Mouse (Mus musculus) right cerebral cortex, adult 18-20 months (tissue): ENCODE measurements around the gene Fubp1.

ENCODE experiments used
- DNase-seq: peaks from one replicate; pipeline ENCODE4 v3.0.0; 2022; ENCODE audit warnings: mixed read lengths

Fubp1 gene

DNA sequence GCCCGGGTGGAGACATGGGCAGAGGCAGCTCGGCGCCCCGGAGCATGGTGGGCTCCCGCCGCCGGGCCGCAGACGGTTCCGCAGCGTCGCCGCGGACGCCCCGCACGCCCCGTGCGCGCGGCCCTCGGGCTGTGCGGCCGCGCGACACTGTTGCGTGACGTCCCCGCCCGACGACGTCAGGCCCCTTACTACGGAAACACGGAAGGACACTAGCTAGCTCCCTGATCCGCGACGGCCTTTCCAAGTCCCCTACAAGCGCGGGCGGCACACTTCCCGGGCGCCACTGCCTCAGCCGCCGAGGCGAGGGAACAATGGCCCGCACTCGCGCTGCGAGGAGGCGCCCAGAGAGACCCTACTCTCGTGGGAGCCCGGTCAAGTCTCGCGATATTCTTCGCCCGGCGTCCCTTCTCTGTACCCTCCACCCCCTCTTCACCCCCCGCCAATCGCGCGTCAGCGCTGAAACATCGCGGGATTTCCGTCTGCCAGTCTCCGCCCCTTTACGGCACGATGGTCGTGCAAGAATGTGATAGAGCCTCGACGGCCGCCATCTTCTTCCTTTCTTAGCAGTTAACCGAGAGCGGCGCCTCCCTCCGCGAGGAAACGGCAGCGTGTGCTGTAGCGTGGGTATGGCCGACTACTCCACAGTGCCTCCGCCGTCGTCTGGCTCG is at the start of gene Fubp1, which contains the start of gene Dnajb4:
Fubp1 (plus strand) TSS at position 456 of the 668 bp plus-strand sequence.
Dnajb4 (minus strand) TSS at position 336 of the 668 bp plus-strand sequence.
- DNase-seq: peak; percentile 99

DNA sequence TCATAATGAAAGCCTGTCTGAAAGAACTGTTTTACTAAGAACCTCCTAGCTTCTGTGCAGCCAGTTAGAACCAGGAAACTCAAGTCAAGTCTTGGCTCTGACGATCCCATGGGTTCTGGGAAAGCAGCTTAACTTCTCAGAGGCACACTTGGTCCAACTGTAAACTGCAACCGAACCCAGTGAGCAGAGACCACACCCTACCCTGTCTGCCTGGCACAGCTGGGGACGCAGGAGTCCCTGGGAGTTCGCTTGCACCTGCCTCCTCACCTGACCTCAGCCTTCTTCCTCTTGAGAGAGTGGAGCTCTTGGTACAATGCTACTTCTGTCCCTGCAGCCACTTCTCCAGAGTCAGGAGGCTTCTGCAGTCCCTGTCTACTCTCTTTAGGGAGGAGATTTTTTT is 49.6 kb upstream of the Fubp1 start:
- no peak for DNase-seq

DNA sequence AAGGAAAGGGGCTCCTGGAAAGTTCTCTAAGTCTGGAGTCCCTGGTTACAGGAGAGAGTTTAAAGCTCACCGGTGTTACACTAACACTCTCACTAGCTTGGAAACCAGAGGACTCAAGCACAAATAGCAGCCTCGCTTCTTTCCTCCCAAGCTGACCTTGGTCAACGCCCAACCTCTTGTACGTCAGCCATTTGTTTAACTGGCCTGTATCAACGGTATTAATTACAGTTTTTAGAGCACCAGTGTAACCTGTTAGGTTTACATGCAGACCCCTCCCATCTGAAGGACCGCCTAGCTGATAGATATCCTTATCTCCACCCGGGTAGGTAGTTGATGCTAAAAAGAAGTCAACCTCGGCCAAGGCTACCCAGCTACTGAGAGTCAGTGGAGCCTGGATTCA is 46.9 kb upstream of the Fubp1 start:
- no peak for DNase-seq

DNA sequence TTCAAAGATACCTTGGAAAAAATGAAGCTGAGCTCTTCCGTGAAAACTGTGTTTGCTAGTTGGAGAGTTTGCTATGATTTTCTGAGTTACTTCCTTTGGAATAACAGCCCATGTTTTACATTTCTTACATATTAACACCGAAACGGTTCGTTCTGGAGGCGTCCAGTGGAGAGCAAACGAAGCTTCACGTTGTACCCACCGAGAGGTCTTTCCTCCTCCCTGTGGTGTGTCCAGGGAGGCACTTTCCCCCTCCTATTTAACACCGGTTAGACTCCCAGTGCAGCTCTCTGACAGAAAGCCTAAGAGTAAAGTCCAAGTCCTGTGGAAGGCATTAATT is 45.2 kb upstream of the Fubp1 start:
- no peak for DNase-seq

DNA sequence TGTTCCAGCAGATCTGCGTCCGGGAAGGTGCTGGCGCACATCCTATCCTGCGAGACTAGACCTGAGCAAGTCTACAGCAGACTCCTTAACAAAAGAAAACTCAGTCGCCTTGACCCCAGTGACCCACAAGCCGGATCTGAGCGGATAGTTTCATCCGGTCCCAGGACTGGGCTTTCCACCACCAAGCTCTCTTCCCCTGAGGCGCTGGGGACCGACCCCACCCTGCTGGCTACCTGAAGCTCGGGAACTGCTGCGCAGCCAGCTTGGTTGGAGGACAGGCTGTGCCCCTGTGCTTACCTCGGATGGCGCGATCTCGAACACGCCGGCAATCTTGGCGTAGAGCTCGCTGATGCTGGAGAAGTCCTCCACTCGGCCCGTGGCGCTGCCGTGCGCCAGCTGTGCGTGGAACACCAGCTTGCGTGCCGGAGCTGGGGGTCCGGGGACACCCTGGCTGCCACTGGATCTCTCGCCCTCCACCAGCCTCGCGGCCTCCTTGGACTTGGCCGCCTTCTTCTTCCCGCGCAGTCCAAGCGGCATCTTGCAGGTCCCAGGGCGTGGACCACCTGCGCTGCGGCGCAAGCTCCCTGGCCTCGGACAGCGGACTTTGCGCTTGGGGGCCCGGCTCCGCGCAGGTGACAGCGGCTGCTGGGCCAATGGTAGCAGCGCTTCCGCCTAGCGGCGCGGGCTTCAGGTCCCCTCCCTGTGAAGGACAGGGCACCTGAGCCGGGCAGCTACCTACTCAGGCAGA is 44.7 kb upstream of the Fubp1 start:
- peak; percentile 53 for DNase-seq

DNA sequence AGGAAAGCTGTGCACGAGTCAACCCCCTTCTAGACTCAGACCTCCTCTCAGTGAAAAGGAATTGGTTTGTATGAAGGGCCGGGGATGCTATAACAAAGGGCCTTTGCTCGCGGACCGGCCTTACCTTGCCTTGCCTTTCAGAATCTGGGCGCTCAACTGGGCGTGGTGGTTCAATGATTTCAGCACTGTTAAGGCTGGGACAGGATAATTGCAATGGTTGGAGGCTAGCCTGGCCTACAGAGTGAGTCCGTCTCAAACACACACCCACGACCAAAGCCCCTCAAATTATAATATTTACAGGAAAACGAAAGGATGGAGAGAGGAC is 44.2 kb upstream of the Fubp1 start, which contains the start of gene Gipc2:
Gipc2 (minus strand) TSS at position 132 of the 325 bp plus-strand sequence.
- no peak for DNase-seq

DNA sequence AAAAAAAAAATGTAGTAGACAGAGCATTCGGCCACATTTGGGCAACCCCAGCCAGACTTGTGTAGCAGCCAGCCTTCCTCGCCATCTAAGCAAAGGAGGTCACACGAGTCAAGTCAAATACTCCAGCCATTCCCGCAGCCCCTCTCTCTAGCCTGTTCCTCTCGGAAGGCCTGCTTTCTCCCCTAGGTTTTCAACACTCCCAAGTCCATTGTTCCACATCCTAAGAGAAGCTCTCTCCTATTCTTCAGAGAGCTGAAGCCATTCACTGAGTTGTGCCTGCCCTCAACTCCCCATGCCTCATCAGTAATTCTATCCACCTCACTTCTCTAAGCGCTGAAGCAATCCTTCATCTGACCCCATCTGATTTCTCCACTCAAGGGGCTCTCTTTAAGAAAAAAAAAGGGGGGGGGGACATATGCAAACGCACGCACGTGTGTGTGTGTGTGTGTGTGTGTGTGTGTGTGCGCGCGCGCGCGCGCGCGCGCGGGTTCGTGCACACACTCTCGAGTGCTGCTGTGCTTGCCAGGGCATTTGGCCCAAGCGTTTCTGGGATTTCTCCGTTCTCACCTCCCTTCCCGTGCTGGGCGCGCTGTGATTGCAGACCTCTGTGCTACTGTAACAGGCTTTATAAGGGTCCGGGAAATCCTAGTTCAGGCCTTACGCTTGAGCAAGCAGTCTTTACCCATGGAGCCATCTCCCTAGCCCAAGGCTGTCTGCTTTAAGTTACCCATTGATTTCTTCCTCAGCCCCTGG is 43.3 kb upstream of the Fubp1 start:
- DNase-seq: no peak

DNA sequence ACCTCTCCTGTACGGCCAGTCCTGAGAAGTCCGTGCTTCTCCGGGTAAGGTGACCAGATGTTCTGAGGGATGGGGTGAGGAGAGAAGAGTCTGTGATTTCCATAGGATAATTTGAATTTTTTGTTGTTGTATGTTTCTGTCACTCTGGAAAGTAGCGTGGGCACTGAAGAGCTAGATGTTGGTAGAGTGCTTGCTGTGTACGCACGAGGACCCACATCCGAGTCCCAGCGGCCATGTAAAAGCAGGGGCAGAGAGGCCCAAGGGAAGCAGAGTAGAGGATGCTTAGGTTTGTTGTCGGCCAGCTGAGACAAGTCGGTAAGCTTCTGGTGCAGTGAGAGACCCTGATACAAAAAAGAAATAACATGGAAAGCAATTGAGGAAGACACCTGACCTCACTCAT is 42.2 kb upstream of the Fubp1 start:
- no peak for DNase-seq

DNA sequence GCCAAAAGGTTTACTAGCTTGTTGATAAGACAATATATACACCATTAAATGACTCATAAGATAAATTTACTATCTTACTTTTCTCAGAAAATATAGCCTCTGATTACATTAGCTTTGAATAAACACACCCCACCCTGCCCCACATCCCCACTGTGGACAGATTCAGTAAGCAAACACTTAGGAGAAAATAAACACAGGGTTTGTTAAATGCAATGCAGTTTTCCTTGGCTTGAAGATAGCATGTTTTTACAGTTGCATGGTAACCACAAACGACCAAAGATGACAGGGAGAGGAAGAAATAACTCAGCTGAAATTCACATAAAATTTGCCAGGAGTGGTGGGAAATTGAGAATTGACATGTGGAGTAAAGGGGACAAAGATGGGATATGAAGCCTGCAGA is 39.8 kb upstream of the Fubp1 start:
- DNase-seq: no peak

DNA sequence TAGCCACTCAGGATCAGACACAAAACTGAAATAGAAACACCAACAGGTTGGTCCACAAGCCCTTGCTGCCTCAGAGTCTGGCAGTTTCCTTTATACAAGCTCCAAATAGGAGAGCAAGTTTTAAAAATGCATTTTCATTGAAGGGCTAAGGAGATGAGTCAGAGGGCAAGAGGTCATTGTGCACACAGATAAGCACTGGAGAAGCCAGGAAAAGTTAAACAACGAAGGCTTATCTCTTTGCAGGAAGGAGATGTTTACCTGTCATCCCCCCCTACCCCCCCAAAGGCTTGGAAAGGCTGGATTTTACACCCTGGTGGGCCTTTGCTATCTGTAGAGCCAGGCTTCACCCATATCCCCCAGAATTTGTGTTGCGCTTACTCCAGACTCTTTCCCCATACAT is 39.0 kb upstream of the Fubp1 start:
- no peak for DNase-seq

DNA sequence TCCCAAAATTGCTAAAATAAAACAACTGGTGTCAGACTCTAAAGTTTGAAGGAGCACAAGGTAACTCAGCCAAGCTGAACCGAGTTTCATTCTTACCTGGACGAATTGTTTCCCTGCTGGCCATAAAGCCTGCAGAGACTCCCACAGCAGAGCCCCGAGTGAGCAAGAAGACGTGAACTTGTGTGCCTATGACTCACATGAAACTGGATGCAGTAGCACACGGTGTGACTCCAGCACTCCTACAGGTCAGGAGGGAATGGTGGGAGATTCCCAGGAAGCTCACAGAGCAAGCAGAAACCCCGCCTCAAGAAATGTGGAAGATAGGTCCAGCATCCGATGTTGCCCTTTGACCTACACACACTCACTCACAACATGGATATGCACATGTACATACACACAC is 38.4 kb upstream of the Fubp1 start:
- no peak for DNase-seq

DNA sequence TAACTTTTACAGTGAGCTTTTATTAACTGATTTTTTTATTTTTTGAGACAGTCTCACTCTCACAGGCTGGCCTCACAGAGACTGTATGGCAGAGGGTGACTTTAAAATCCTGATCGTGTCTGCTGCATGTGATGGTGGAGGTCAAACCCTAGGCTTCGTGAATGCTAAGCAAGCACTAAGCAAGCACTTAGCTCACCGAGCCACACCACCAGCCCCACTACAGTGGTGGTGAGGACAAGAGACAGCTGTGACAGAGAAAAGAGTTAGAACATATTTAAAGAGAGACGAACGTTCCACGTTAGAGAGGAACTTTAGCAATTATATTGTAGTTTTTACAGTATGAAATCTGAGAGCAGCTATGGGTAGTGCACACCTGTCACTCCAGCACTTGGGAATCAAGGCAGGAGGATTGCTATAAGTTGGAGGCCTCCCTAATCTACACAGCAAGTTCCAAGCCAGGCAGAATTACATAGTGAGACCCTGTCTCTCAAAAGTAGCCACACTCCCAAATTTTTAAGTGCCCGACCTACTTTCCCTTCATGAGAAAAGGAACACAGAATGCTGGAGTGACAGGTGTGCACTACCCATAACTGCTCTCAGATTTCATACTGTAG is 37.8 kb upstream of the Fubp1 start:
- no peak for DNase-seq

DNA sequence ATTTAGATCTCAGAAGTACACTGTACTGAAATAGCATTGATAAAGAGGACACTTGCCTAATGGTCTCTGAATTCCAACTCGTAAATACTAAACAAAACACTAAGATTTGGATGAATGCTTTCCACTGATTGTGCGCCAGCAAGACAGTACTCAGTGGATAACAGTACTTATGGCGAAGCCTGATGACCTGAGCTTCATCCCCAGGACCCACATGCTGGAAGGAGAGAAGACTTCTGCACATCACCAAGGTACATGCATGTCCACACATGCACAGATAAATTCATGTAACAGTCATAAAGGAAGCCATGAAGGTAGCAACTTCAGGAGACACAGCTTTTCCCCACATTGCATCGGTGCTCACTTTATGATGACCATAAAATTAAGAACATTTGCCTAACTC is 31.4 kb upstream of the Fubp1 start:
- DNase-seq: no peak

DNA sequence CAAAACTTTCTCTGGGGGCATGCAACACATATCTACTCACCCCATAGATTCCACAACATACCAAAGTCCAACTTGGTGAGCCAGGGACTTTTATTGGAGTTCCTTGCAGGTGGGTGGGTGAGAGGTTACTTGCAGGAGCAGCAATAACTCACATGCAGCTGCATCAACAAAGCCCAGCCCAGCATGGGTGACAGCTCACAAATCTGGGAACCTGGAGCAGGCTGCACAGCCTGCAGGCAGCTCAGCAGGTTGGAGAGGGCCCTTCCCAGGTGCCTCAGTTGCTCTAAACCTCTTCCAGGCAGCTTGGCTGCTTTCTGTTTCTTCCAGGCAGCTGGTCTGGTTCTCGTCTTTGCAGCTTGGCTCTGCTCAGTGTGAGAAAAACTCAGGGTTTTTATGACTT is 30.9 kb upstream of the Fubp1 start:
- DNase-seq: no peak

DNA sequence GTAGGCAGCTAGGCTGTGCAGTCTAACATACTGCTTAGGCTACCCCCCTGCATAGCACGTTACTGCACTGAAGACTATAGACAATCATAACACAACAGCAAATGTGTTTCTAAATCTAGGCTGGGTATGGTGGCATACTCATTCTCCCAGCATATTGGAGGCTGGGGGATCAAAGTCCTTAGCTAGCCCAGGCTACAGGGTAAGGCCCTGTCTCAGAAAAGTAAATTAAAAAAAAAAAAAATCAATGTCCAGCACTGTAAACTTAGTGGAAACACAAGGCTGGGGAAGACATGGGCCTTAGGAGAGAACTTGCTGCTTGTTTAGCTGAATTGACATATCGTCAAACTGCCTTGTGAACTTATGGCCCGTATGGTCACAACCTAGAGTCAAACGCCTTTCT is 29.6 kb upstream of the Fubp1 start:
- DNase-seq: no peak

DNA sequence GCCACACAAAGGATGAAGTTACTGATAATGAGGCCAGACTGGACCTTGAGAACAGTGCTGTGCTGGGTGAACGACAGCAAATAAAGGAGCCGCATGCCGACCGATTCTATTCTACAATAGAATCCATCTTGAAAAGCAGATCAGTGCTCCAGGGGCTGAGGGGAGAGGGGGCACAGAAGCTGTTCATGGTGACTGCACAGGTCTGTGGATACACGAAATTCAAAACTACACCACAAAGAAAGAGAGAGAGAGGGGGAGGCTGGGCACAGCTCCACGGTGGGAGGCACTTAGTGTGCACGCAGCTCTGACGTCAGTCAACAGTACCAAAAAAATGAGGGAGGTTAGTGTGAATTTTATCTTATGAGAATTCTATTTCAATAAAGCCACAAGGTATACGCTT is 26.7 kb upstream of the Fubp1 start:
- DNase-seq: no peak

DNA sequence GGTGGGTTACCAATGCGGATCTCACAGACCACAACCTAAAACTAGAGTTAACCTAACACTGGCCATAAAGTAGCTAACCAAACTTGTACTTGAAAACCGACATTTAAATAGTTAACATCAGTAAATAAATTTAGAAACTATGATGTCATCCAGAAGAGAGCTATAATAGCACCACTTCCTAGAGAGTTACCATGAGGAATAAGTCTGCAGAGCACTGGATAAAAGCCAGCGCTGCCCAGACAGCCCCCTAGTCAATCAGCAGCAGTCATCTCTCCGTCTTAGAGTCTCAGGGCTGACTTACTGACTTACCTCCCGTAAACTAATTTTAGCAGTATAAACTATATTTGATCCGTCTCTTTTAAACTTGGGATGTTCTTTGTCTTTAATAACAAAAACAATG is 24.1 kb upstream of the Fubp1 start:
- DNase-seq: no peak

DNA sequence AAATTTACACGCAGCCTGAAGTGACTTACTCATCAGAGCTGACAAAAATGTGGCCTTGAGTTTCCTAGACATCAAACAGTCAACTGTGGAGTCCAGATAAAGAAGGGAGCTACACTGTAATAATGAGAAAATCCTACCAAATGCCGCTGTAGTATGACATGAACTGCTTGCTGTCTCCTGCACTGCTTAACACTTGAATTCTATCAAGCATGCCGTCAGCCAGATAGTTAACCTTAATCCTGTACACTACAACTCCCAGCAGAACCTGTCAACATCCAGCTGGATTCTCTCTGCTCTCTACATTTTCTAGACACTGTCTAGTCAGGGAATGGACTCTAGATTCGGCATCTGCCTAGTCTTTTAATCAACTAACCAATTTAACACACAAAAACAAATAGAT is 20.9 kb upstream of the Fubp1 start:
- no peak for DNase-seq

DNA sequence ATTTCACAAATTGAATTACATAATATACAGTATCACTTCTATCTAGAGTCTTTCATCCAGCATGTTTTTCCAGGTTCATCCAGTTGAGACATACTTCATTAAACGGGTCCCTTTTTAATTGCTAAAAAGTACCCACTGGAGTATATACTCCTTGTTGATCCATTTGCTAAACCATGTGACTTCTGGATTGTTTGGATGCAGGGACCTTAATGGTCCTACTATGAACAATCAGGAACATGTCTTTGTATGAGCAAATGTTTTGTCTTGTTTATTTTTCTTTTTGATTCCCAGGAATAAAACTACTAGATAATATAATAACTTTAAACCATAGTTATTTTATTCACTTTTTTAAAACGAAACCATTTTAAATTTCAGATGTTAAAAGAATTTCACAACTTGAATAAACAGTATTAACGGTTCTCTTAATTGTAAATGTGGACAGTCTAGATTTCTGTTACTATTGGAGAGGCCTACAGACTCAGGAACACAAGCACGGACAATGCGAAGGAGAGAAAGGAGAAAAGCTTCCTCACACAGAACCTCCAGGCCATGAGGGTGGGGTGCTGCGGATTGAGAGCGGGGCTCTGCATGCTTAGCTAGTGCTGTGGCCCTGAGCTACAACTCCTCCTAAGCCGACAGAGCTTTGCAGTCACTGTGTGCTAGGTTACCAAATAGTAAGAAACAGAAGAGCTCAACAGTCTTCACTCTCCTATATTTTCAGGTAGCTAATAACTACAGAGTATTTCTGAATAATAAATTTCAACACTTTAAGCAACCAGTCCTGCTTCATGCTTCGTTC is 19.3 kb upstream of the Fubp1 start:
- DNase-seq: no peak

DNA sequence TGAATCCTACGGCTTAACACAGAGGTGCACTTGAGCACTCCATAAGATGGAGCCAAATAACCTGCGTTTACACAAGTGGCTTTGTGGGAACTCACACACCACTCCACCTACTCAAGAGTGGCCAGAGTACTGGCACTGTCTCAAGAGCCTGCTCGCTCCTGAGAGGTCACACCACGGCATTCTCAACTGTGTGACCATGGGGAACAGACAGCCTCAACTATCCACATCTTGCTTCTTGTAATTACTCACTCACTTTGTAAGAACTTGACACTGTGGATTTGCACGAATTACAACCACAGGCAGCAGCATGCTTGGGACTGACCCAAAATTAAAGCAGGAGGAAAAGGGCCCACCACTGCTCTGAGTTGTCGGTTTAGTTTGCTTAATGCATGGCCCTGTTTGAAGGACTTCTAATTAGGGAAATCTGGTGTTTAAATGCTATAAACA is 18.4 kb upstream of the Fubp1 start:
- no peak for DNase-seq

DNA sequence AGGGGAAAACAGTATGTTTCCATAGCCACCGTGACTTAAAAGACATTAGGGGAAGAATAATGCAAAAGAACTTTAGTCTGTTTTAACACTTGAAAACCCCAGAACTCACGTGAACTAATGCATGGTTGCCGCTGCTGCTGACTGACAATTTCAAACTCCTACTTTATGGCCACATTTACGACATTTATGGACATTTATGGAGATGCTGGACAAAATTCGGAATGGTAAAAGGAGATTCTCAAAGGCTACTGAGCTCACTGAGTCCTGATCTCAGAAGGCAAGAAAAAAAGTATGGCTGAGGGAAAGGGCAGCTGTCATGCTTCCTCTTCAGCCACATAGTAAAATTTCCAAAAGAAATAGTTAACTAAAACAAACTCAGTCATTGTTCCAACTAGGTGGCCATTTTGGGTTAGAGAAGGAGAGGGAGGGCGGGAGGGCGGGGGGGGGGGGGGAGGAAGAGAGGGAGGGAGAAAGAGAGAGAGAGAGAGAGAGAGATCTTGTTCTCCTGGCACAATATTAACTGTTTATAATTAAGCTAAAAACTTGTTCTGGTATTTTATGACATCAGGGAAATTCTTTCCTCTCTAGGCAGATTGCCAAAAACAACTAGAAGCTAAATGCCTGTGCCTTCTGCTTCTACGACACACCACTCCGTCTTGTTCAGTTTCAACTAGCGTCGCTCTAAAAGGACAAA is 17.8 kb upstream of the Fubp1 start:
- no peak for DNase-seq

DNA sequence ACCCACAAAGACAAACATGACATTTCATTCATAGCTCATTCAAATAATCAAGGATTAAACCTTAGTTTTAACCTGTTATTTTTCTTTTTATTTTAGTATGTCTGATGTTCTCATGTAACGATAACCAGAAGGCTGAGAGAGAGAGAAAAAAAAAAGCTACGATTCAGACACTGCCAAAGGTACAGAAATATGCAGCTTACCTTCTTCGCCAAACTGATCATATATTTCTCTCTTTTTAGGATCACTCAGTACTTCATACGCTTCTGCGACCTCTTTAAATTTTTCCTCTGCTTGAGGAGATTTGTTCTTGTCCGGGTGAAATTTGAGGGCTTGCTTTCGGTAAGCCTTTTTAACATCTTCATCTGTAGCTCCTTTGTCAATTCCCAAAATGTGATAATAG is 17.0 kb upstream of the Fubp1 start:
- DNase-seq: no peak
